In the genomic region with DNA sequence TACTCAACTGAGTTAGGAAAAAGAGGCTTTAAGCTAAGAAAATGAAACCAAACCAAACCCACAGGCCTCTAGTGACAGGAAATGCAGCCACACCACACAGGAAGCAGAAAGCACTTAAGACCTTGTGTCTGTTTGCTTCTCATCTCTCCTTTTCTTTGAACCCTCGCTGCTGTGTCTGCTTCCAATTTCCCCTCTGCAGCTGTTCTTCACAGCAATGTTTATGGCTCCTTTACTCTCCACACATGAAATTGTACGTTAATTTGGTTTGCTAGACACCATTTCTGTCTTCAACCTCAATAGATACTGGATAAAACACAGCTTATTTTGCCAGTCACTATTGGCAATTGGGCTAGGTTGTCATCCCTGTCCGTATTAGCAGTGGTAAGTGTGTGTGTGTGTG, we compare ENCODE assay signal across 16 mouse cellular contexts.
DNase-seq lines count a peak whose midpoint lies in the region; ATAC-seq and TF ChIP-seq lines count a peak whose summit lies in the region.
"Had no signal": no experiment of that assay in that cellular context is flagged by ENCODE, and none has a peak within 500 bp of the region (broad histone marks: within the 10 kb centered on the region; RNA-seq: fewer than 3 reads in every experiment).

No protein-coding gene starts in this region.

- peak; percentile 98 for ATAC-seq in activated CD4-positive, CD25-positive, alpha-beta regulatory T cell, adult 4 months
- ATAC-seq: intestine, postnatal 0 days; midbrain, embryonic 15.5 days had no signal

- peak; percentile 7 for DNase-seq in lung, postnatal 36 days
- no peak for DNase-seq in lung, postnatal 14 days
- DNase-seq in thymus, postnatal 25 days, result peak; percentile 52
- DNase-seq in cerebellum, adult 9-11 months, result no peak
- no peak for DNase-seq in heart, adult 11 months
- DNase-seq in frontal cortex, postnatal 14 days (ENCODE audit: low spot score in 2 of 2), result no peak
- DNase-seq: cerebellum, adult 11 months had no signal

- H3K4me3 ChIP-seq in myocyte, result no peak overlapping the region
- H3K4me3 ChIP-seq: embryonic facial prominence, embryonic 12.5 days; forebrain, embryonic 12.5 days; heart, embryonic 10.5 days; hindbrain, embryonic 10.5 days; midbrain, embryonic 15.5 days had no signal

- no peaks in the 10 kb centered on the region for H3K36me3 ChIP-seq in myocyte (ENCODE audit: control insufficient read depth, insufficient read depth)
- H3K36me3 ChIP-seq: embryonic facial prominence, embryonic 12.5 days; forebrain, embryonic 12.5 days; heart, embryonic 10.5 days; hindbrain, embryonic 10.5 days; midbrain, embryonic 15.5 days had no signal

- H3ac ChIP-seq in myocyte (ENCODE audit: control insufficient read depth, insufficient read length), result no peak overlapping the region

- peak overlapping the region; percentile 9 for H3K4me2 ChIP-seq in myocyte (ENCODE audit: low read depth)
- H3K4me2 ChIP-seq: embryonic facial prominence, embryonic 12.5 days; forebrain, embryonic 12.5 days; liver, embryonic 11.5 days; midbrain, embryonic 15.5 days had no signal

- no peaks in the 10 kb centered on the region for H3K27me3 ChIP-seq in myocyte (ENCODE audit: control insufficient read depth, insufficient read depth, insufficient read length)
- H3K27me3 ChIP-seq: embryonic facial prominence, embryonic 12.5 days; forebrain, embryonic 12.5 days; midbrain, embryonic 15.5 days had no signal

- no peak for TF ChIP-seq POLR2A in myocyte (IDR thresholded peaks at IDR 0.05; ENCODE audit: insufficient read length, low read depth)

- no peaks in the 10 kb centered on the region for H3K79me2 ChIP-seq in myocyte (ENCODE audit: control insufficient read depth, insufficient read depth)

TF ChIP-seq in myocyte, 11 proteins besides CTCF, POLR2A, EP300 and RAD21:
- TF ChIP-seq E2F4 (IDR thresholded peaks at IDR 0.05; ENCODE audit: insufficient read depth) (no peak), USF1 (IDR thresholded peaks at IDR 0.05; ENCODE audit: low read depth) (no peak), MYOD1 (IDR thresholded peaks at IDR 0.05; ENCODE audit: control insufficient read depth in 1 of 3, insufficient read length in 2 of 3, low read depth in 2 of 3) (no peak)

Comparison
In these comparisons a context has a peak if more than half of its experiments do, and no peak if none do; other contexts are left out.
1. DNase-seq: peak in lung, postnatal 36 days (single experiment) and thymus, postnatal 25 days (single experiment); none in lung, postnatal 14 days (single experiment), cerebellum, adult 9-11 months (single experiment), heart, adult 11 months (single experiment) and frontal cortex, postnatal 14 days (0 of 2).